Mouse (Mus musculus) activated CD4-positive, CD25-positive, alpha-beta regulatory T cell, adult 4 months (primary cell): ENCODE measurements at regions not wholly inside any gene's neighbourhood (a gene's known extent, or its start where the extent isn't known, plus 50 kb on each side); places are given as distances from the start of the nearest gene placed in this dataset.

Experiments
- ATAC-seq: one replicate; pipeline ENCODE4 v1.8.0; 2017

- ATAC-seq: no peak
These were observed 87.0 kb upstream of the Hs6st1 start for GRCm38 (mm10) chr1:35981226-35981625.

GRCm38 (mm10) chr1:35983361-35983760 lies 84.8 kb upstream of the Hs6st1 start:
- ATAC-seq: no peak

GRCm38 (mm10) chr1:35985318-35985717 lies 82.9 kb upstream of the Hs6st1 start:
- no peak for ATAC-seq

- no peak for ATAC-seq
These were observed 81.5 kb upstream of the Hs6st1 start for GRCm38 (mm10) chr1:35986666-35987065.

DNA sequence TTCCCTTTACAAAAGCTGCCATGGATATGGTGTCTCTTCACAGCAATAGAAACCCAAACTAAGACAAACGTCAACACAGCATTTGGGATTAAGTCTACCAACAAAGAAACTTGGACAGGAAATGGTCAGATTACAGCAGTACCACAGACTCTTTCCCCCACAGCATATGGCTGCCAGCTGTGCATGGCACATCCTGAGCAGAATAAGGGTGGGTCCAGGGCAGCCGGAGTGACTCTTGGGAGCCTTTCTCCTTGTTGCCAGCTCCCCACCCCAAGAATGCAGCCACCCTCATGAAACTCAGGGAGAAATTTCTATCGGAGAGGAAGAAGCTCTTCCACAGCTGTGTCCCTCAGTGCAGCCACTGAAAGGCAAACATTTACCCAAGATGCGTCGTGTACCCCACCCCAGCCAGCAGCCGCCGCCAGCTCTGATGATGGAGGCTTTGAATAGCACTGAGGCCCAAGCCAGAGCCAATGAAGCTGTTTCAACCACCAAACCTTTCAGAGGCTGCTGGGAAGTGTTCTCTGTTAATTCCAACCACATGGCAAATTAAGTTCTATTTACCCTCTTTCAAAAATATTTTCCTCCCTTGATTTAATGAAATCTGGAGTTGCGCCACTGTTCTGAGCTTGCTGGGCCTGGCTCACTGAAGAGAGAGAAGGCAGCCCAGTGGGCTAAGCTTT lies 75.8 kb upstream of the Hs6st1 start:
- ATAC-seq: no peak

DNA sequence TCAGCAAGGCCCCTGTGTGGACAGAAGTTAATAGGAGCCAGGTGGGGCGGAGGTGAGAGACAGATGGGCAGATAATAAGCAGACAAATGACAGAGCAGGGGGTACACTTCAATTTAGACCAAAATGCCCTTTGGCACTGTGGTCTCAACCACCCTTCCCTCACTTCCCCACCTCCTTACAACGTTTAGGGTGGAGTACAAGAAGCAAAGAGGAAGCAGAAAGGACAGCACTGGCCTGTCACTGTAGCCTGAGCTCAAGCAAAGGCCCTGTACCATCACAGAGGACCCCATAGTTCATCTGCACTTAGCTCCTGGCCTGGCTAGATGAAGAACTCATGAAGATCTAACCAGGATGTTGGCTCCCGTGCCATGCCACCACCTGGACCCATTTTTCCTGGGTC lies 75.3 kb upstream of the Hs6st1 start:
- no peak for ATAC-seq

DNA sequence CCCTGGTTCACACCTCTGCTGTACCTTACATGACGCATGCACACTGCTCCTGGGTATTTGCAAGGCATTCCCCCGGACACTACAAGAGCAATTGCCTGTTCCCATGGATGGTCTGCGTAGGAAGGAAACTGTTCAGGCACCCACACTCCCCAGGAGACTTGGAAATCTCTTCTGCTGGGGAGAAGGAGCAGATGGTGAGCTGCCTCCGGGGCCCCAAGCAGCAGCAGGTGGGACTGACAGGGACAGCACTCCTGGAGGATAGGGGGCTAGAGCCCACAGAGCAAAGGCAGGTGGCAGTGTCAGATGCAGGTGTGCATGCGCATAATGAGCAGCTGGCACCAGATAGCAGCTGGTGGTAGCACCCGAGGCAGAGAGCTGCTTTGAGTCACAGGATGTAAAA lies 72.5 kb upstream of the Hs6st1 start:
- no peak for ATAC-seq

GRCm38 (mm10) chr1:36001319-36001718 lies 66.9 kb upstream of the Hs6st1 start:
- no peak for ATAC-seq

DNA sequence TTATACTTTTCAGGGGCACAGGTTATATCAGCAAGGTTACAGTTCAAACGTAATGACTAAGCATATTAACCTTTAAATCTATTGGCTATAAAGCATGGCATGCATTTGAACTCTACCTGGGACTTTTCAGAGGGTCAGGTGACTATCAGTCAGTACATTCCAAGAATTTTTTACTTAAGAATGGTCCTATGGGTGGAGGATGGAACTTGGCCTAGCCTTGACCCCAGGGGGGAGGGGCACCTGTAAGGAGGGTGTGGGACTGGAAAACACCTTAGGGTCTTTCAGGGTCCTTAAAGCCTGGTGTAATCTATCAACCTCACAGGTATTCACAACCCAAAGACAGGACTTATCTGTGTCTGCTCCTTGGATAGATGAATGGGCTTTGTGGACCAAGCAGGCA lies 66.4 kb upstream of the Hs6st1 start:
- ATAC-seq: no peak

- ATAC-seq: no peak
These were observed 64.6 kb upstream of the Hs6st1 start for GRCm38 (mm10) chr1:36003592-36003991.

DNA sequence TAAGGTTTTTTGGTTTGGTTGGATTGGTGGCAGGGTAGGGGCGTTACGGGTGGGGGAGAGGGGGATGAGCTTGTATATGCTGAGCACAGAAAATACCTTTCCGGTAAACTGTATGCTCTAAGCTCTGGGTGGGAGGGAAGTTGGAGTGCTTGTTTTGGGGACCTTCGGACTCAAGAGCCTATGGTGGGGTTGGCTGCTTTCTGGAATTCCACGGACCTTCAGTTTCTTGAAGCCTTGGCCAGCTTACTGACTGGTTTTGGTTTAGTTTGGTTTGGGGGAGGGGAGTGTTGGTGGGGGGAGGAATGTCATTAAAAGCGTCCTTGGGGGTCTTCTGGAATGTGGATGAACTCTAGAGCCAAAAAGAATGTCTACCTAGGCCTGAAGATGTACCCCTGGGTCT lies 59.6 kb upstream of the Hs6st1 start:
- no peak for ATAC-seq

GRCm38 (mm10) chr1:36009010-36009619 lies 59.1 kb upstream of the Hs6st1 start:
- no peak for ATAC-seq

DNA sequence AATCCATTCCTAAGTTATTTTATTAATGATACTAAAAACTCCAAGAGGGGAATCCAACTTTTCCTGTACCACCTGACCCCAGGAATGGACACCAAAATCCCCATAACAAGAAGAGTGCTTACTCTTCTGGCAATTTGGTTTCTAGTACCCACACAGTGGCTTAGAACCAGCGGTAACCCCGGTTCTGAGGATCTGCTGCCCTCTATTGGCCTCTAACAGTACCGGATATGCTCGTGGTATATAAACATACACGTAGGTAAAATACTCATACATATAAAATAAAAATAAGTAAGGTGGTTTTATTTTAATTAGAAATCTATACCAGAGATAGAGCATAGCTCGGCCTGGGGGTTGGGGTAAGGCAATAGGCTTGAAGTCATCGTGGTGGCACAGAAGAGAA lies 58.0 kb upstream of the Hs6st1 start:
- no peak for ATAC-seq

DNA sequence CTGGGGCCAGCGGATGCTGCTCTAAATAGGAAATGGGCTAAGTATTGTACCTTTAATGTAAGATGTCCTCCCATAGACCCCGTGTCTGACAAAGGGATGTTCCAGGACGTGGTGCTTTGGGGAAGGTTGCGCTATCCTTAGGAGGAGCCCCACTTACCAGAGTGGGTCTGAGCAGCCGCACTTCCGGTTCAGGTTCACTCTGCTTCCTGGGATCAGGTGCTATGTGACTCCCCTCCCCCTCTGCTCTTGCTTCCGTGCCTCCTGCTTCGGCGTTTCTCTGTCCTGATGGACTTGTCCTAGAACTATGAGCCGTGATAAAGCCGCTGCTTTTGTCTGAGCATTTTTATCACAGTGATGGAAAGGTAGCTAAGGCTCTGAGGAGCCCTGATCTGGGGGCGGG lies 57.4 kb upstream of the Hs6st1 start:
- ATAC-seq: no peak

GRCm38 (mm10) chr1:36012081-36012765 lies 56.0 kb upstream of the Hs6st1 start:
- no peak for ATAC-seq

- no peak for ATAC-seq
These were observed 54.3 kb upstream of the Hs6st1 start for GRCm38 (mm10) chr1:36013823-36014341.

- ATAC-seq: no peak
These were observed 53.8 kb upstream of the Hs6st1 start for GRCm38 (mm10) chr1:36014372-36014771.

- ATAC-seq: no peak
These were observed 53.0 kb upstream of the Hs6st1 start for GRCm38 (mm10) chr1:36015210-36015609.

DNA sequence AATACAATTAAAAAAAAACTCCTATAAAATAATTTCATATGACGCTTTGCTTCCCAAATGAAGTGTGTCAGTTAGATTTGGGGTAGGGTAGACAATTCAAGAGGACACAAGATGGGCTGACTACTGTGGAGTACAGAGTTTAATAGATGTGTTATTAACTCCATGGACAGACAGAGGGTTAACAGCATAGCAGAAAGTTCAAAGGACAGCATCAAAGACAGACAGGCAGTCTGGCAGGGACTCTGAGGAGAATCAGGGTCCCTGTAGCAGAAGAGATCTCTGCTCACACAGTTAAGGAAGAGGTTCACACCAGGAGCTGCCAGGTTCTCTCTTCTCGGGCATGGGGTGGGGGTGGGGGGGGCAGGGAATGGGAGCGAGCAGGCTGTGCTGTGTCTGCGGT lies 51.6 kb upstream of the Hs6st1 start:
- no peak for ATAC-seq

GRCm38 (mm10) chr1:36017061-36017461 lies 51.1 kb upstream of the Hs6st1 start:
- ATAC-seq: no peak

- no peak for ATAC-seq
These were observed 50.5 kb upstream of the Hs6st1 start for GRCm38 (mm10) chr1:36017656-36018055.
